Mouse (Mus musculus) lung, postnatal 0 days (tissue): ENCODE results near the gene Lonp2.

Experiments
- CTCF ChIP-seq: IDR thresholded peaks from 2 replicates; pipeline ENCODE4 v1.5.1; 2016; ENCODE audit warnings: antibody characterized with exemption, mild to moderate bottlenecking
- EP300 ChIP-seq: IDR thresholded peaks from 2 replicates; pipeline ENCODE4 v1.6.1; 2016; ENCODE audit warnings: antibody characterized with exemption, mild to moderate bottlenecking, control low read depth

DNA sequence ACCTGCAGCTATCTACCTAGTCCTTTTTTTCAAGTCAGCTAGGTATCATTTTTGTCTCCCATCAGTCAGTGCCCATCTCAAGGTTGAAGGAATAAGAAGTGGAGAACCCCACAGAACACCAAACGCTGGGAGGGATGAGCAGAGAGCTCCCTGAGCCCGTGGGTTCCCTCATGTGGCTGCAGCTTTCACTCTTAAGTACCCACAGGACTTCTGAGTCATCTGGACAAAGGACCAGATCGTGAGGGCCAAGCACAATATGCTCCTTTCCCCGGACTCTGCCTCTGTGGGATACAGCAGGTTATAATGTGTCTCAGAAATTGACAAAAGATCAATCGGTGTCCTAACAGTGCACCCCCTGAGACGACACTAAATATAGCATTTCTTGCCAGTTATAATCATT is 103.1 kb downstream of the Lonp2 start:
- TF ChIP-seq CTCF: no peak
- TF ChIP-seq EP300: no peak
